Mouse (Mus musculus): Measurements from ENCODE around the gene BC030867. TPM values are rescaled to one million over a fixed set of nuclear protein-coding genes. Genes with fewer than 3 reads are reported as not detected.

The BC030867 gene
- polyA plus RNA-seq, 1 experiment from 2014 or later, result 2.5 TPM

GRCm38 (mm10) chr11:102299839-102300238 is 51.2 kb downstream of the BC030867 start:
- 12% methylated on average over 1 of the region's 1 CpGs for WGBS
- H3K4me2 ChIP-seq, result no peak overlapping the region
- H3K36me3 ChIP-seq (replicated peaks), result no peaks in the 10 kb centered on the region
- no peak overlapping the region for H3K27ac ChIP-seq
- H3K9ac ChIP-seq, result no peak overlapping the region
- no peak for ATAC-seq (replicated peaks)
- no peak overlapping the region for H3K4me3 ChIP-seq
- H3K4me1 ChIP-seq, result peaks cover 15% of the 10 kb centered on the region
- H3K9me3 ChIP-seq, result no peaks in the 10 kb centered on the region
- H3K27me3 ChIP-seq (replicated peaks), result no peaks in the 10 kb centered on the region

DNA sequence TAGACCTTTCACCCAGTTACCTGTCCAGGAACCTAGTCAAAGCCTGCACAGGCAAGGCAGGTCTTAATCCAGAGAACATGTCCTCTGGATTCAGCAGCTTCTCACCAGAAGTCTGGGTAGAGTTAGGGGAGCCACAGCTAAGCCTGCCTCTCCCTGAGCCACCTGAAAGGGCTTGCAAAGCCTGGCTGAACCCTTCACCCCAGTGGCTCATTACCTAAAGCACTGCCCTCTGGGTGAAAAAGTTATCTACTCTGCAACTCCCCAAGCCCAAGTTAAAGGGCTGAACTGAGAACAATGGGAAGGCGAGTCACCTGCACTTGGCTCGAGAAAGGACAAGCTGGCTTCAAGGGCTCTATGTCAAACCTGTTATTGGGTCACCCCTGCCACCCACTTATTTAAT is 55.5 kb downstream of the BC030867 start:
- peaks cover 6% of the 10 kb centered on the region for H3K4me1 ChIP-seq
- H3K9me3 ChIP-seq, result no peaks in the 10 kb centered on the region
- no peak for ATAC-seq (replicated peaks)
- no peaks in the 10 kb centered on the region for H3K27me3 ChIP-seq (replicated peaks)
- peaks cover 24% of the 10 kb centered on the region for H3K36me3 ChIP-seq (replicated peaks)
- no peak overlapping the region for H3K4me2 ChIP-seq
- H3K9ac ChIP-seq, result no peak overlapping the region
- H3K4me3 ChIP-seq, result no peak overlapping the region
- H3K27ac ChIP-seq, result no peak overlapping the region
- 47% methylated on average over 2 of the region's 2 CpGs for WGBS

- Histone ChIP-seq H3K27me3 (replicated peaks) (no peaks in the 10 kb centered on the region), H3K4me2 (no peak overlapping the region), H3K9me3 (no peaks in the 10 kb centered on the region), H3K4me1 (peaks cover 15% of the 10 kb centered on the region), H3K4me3 (no peak overlapping the region), H3K36me3 (replicated peaks) (peaks cover 26% of the 10 kb centered on the region), H3K9ac (no peak overlapping the region), H3K27ac (no peak overlapping the region)
- no peak for ATAC-seq (replicated peaks)
- WGBS, result 64% methylated on average over 3 of the region's 3 CpGs
Measured at GRCm38 (mm10) chr11:102305359-102305758, 56.7 kb downstream of the BC030867 start.

- Histone ChIP-seq H3K4me1 (peaks cover 18% of the 10 kb centered on the region), H3K9ac (no peak overlapping the region), H3K4me3 (no peak overlapping the region), H3K4me2 (no peak overlapping the region), H3K27ac (no peak overlapping the region), H3K27me3 (replicated peaks) (no peaks in the 10 kb centered on the region), H3K9me3 (no peaks in the 10 kb centered on the region), H3K36me3 (replicated peaks) (peaks cover 40% of the 10 kb centered on the region)
- WGBS, result 81% methylated on average over 9 of the region's 9 CpGs
- no peak for ATAC-seq (replicated peaks)
Measured at GRCm38 (mm10) chr11:102308104-102308503, 59.4 kb downstream of the BC030867 start.

DNA sequence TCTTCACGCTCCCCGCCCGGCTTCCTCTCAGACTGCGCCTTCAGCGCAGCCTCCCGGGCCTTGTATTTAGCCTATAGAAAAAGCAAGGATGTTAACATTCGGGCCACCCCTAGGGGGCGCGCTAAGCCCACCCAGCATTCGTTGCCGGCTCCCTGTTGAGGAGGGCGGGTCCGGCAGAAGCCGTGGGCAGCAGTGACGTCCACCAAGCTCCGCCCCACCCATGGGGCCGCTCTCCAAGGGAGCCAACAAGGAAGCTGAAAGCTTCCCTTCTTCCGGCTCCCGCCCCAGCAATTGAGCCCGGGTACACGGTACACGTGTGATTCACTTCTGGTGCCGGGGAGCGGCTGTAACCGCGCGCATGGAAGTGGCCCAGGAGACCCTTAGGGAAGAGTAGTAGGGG is 60.3 kb downstream of the BC030867 start:
- Histone ChIP-seq H3K27ac (peak overlapping the region; percentile 67), H3K4me2 (peak overlapping the region; percentile 51), H3K9me3 (no peaks in the 10 kb centered on the region), H3K4me3 (peak overlapping the region; percentile 24), H3K36me3 (replicated peaks) (peaks cover 49% of the 10 kb centered on the region), H3K27me3 (replicated peaks) (no peaks in the 10 kb centered on the region), H3K9ac (peak overlapping the region; percentile 2; the same call in 1 of the 2 replicates), H3K4me1 (peaks cover 18% of the 10 kb centered on the region)
- ATAC-seq (replicated peaks), result peak; percentile 91
- under 1% methylated on average over 27 of the region's 27 CpGs for WGBS

GRCm38 (mm10) chr11:102309821-102310617 is 61.3 kb downstream of the BC030867 start:
- H3K4me2 ChIP-seq, result peak overlapping the region; percentile 51
- H3K27me3 ChIP-seq (replicated peaks), result no peaks in the 10 kb centered on the region
- H3K9me3 ChIP-seq, result no peaks in the 10 kb centered on the region
- H3K4me3 ChIP-seq, result no peak overlapping the region
- H3K36me3 ChIP-seq (replicated peaks), result peaks cover 55% of the 10 kb centered on the region
- 0 out of 2 replicates have a peak, but pooled peaks have one; percentile 18 for ATAC-seq (replicated peaks)
- H3K9ac ChIP-seq, result no peak overlapping the region
- H3K27ac ChIP-seq, result 0 out of 2 replicates have a peak overlapping the region, but pooled peaks have one; percentile 67
- WGBS, result 88% methylated on average over 22 of the region's 22 CpGs
- H3K4me1 ChIP-seq, result peaks cover 21% of the 10 kb centered on the region

- WGBS, result 42% methylated on average over 38 of the region's 38 CpGs
- H3K36me3 ChIP-seq (replicated peaks), result peaks cover 54% of the 10 kb centered on the region
- H3K27me3 ChIP-seq (replicated peaks), result no peaks in the 10 kb centered on the region
- no peaks in the 10 kb centered on the region for H3K9me3 ChIP-seq
- no peak overlapping the region for H3K9ac ChIP-seq
- no peak overlapping the region for H3K4me2 ChIP-seq
- no peak overlapping the region for H3K4me3 ChIP-seq
- no peak overlapping the region for H3K27ac ChIP-seq
- H3K4me1 ChIP-seq, result peaks cover 31% of the 10 kb centered on the region
- ATAC-seq (replicated peaks), result no peak
Measured at GRCm38 (mm10) chr11:102310768-102311695, 62.4 kb downstream of the BC030867 start.

DNA sequence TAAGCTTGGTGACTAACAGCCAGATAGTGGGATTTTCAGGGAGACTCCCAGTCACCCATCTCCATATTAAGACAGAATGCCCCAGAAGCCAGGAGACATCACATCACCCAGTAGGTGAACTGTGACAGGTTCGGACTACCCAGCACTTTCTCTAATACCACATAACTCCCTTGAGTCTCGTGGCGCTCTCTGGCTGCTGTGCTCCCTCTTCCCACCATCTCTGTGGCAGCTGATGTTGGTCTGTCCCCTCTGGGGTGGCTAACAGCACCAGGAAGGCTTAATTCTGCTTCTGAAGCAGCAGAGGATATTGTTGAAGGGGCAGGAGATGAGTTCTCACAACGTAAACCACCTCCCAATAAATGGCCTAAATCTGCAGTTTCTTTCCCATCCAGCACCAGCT is 63.3 kb downstream of the BC030867 start:
- Histone ChIP-seq H3K9ac (no peak overlapping the region), H3K4me1 (peaks cover 36% of the 10 kb centered on the region), H3K36me3 (replicated peaks) (peaks cover 45% of the 10 kb centered on the region), H3K9me3 (no peaks in the 10 kb centered on the region), H3K27me3 (replicated peaks) (no peaks in the 10 kb centered on the region), H3K4me3 (no peak overlapping the region), H3K4me2 (no peak overlapping the region), H3K27ac (no peak overlapping the region)
- ATAC-seq (replicated peaks), result no peak
- WGBS, result 85% methylated on average over 4 of the region's 4 CpGs

GRCm38 (mm10) chr11:102312586-102312985 is 63.9 kb downstream of the BC030867 start:
- Histone ChIP-seq H3K9ac (no peak overlapping the region), H3K36me3 (replicated peaks) (peaks cover 38% of the 10 kb centered on the region), H3K4me2 (no peak overlapping the region), H3K27me3 (replicated peaks) (no peaks in the 10 kb centered on the region), H3K4me1 (peaks cover 36% of the 10 kb centered on the region), H3K27ac (no peak overlapping the region), H3K4me3 (no peak overlapping the region), H3K9me3 (no peaks in the 10 kb centered on the region)
- no peak for ATAC-seq (replicated peaks)
- WGBS, result 89% methylated on average over 6 of the region's 6 CpGs

DNA sequence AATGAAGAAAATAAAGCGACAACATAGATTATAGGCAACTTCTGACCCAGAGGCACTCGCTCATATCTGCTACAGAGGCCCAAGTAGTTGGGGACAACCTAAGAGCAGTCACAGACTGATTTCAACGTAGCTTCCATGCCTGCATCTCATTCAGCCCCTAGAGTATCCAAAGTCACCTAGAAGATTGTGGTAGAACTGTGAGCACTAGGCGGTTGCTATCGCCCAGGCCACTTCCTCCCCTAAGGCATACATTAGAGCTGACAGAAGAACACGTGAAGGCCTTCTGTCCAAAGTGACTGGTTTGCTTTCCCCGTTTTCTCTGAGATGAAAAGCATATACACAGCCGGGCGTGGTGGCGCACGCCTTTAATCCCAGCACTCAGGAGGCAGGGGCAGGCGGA is 65.6 kb downstream of the BC030867 start:
- no peak overlapping the region for H3K27ac ChIP-seq
- no peak overlapping the region for H3K4me3 ChIP-seq
- H3K4me1 ChIP-seq, result peaks cover 29% of the 10 kb centered on the region
- no peaks in the 10 kb centered on the region for H3K27me3 ChIP-seq (replicated peaks)
- H3K4me2 ChIP-seq, result no peak overlapping the region
- H3K36me3 ChIP-seq (replicated peaks), result peaks cover 32% of the 10 kb centered on the region; the same call in 1 of the 2 replicates
- ATAC-seq (replicated peaks), result no peak
- WGBS, result 90% methylated on average over 12 of the region's 12 CpGs
- H3K9me3 ChIP-seq, result no peaks in the 10 kb centered on the region
- H3K9ac ChIP-seq, result no peak overlapping the region; the same call in 1 of the 2 replicates

Measured in midbrain, embryonic 15.5 days (tissue).